19 mouse cellular contexts compared by ENCODE assay signal in the genomic region with DNA sequence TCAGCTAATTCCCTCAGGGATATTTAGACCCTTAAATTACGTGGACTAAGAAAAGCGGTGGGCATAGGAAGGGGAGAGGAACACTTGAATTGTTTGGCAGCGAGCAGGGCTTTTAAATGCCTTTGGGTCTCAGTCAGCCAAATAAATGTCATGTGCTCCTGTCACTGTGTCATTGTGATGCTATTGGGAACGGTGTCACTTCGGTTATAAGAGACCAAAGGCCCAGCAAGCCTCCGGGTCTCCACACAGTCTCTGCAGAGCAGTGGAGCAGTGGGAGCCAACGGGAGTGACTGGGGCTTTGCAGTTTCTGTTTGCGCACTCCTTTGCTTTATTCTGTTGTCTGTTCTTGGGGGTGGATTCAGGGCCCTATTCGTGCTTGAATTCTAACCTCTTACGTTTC. TPM values are rescaled to one million over a fixed set of nuclear protein-coding genes. Genes with fewer than 3 reads are reported as not detected.
DNase-seq lines count a peak whose midpoint lies in the region; ATAC-seq and TF ChIP-seq lines count a peak whose summit lies in the region.
"Had no signal": no experiment of that assay in that cellular context is flagged by ENCODE, and none has a peak within 500 bp of the region (broad histone marks: within the 10 kb centered on the region; RNA-seq: fewer than 3 reads in every experiment).

No protein-coding gene starts in this region.

- H3K36me3 ChIP-seq in heart, embryonic 16.5 days (ENCODE audit: control insufficient read depth, insufficient read depth), result peaks cover 3% of the 10 kb centered on the region; the same call in 1 of the 2 replicates
- no peaks in the 10 kb centered on the region for H3K36me3 ChIP-seq in lung, embryonic 15.5 days
- H3K36me3 ChIP-seq in lung, postnatal 0 days (ENCODE audit: insufficient read depth, low read length), result no peaks in the 10 kb centered on the region
- peaks cover 15% of the 10 kb centered on the region for H3K36me3 ChIP-seq in limb, embryonic 14.5 days (ENCODE audit: control insufficient read depth, insufficient read depth, low read length)
- H3K36me3 ChIP-seq: neural tube, embryonic 13.5 days had no signal

- 45% methylated on average over 10 of the region's 10 CpGs for WGBS in heart, embryonic 16.5 days
- WGBS in lung, embryonic 15.5 days, result 32% methylated on average over 10 of the region's 10 CpGs
- WGBS in lung, postnatal 0 days, result 35% methylated on average over 10 of the region's 10 CpGs
- 36% methylated on average over 10 of the region's 10 CpGs for WGBS in limb, embryonic 14.5 days

- 0 out of 2 replicates have a peak overlapping the region, but pooled peaks have one; percentile 1 for H3K9ac ChIP-seq in heart, embryonic 16.5 days (ENCODE audit: low read length)
- H3K9ac ChIP-seq in lung, embryonic 15.5 days, result no peak overlapping the region
- H3K9ac ChIP-seq in lung, postnatal 0 days (replicated peaks; ENCODE audit: low read depth), result no peak overlapping the region
- H3K9ac ChIP-seq in limb, embryonic 14.5 days (ENCODE audit: low read depth, low read length, severe bottlenecking), result no peak overlapping the region
- H3K9ac ChIP-seq: neural tube, embryonic 13.5 days had no signal

- no peak for TF ChIP-seq EP300 in lung, postnatal 0 days (IDR thresholded peaks at IDR 0.05)

- no peaks in the 10 kb centered on the region for H3K27me3 ChIP-seq in heart, embryonic 16.5 days (ENCODE audit: control insufficient read depth, insufficient read depth, low read length)
- H3K27me3 ChIP-seq in lung, embryonic 15.5 days, result no peaks in the 10 kb centered on the region
- no peaks in the 10 kb centered on the region for H3K27me3 ChIP-seq in lung, postnatal 0 days (replicated peaks; ENCODE audit: insufficient read depth, low read length)
- no peaks in the 10 kb centered on the region for H3K27me3 ChIP-seq in limb, embryonic 14.5 days (ENCODE audit: control insufficient read depth, insufficient read depth, low read length)
- H3K27me3 ChIP-seq: neural tube, embryonic 13.5 days had no signal

- no peaks in the 10 kb centered on the region; the same call in 1 of the 2 replicates for H3K9me3 ChIP-seq in heart, embryonic 16.5 days (replicated peaks; ENCODE audit: control insufficient read depth, low read length)
- H3K9me3 ChIP-seq in lung, embryonic 15.5 days, result no peaks in the 10 kb centered on the region
- no peaks in the 10 kb centered on the region for H3K9me3 ChIP-seq in lung, postnatal 0 days (ENCODE audit: low read length)
- no peaks in the 10 kb centered on the region for H3K9me3 ChIP-seq in limb, embryonic 14.5 days (ENCODE audit: control insufficient read depth, low read length)
- H3K9me3 ChIP-seq: hindbrain, embryonic 10.5 days; neural tube, embryonic 13.5 days had no signal

- 0 out of 2 replicates have a peak, but pooled peaks have one; percentile 49 for ATAC-seq in heart, embryonic 16.5 days (replicated peaks; ENCODE audit: extremely low read depth, insufficient read depth, low FRiP score)
- no peak for ATAC-seq in lung, embryonic 15.5 days (ENCODE audit: borderline replicate concordance, extremely low read depth, low FRiP score, low TSS enrichment)
- ATAC-seq in lung, postnatal 0 days, result no peak
- no peak for ATAC-seq in limb, embryonic 14.5 days (ENCODE audit: low FRiP score, low read depth)
- ATAC-seq: CD4-positive, CD25-positive, alpha-beta regulatory T cell, adult 4 months had no signal

- H3K4me1 ChIP-seq in heart, embryonic 16.5 days (ENCODE audit: control insufficient read depth, insufficient read depth, low read length), result peaks cover 22% of the 10 kb centered on the region
- H3K4me1 ChIP-seq in lung, embryonic 15.5 days, result peaks cover 29% of the 10 kb centered on the region
- no peaks in the 10 kb centered on the region for H3K4me1 ChIP-seq in lung, postnatal 0 days (ENCODE audit: insufficient read depth, low read depth, low read length)
- H3K4me1 ChIP-seq in embryonic fibroblast, embryonic 13.5 days (ENCODE audit: control insufficient read depth, insufficient read depth, low read length), result peaks cover 3% of the 10 kb centered on the region; the same call in 1 of the 2 replicates
- peaks cover 64% of the 10 kb centered on the region for H3K4me1 ChIP-seq in limb, embryonic 14.5 days (ENCODE audit: control insufficient read depth, insufficient read depth, low read length)
- H3K4me1 ChIP-seq: megakaryocyte, embryonic 14.5 days had no signal

- TF ChIP-seq CTCF in lung, postnatal 0 days (IDR thresholded peaks at IDR 0.05), result no peak
- no peak for TF ChIP-seq CTCF in embryonic fibroblast, embryonic 13.5 days (IDR thresholded peaks at IDR 0.05; ENCODE audit: borderline replicate concordance, insufficient read depth, low read length)

- H3K4me2 ChIP-seq in heart, embryonic 16.5 days (ENCODE audit: low read depth, low read length), result 0 out of 2 replicates have a peak overlapping the region, but pooled peaks have one; percentile 0
- H3K4me2 ChIP-seq in lung, embryonic 15.5 days, result no peak overlapping the region
- no peak overlapping the region for H3K4me2 ChIP-seq in lung, postnatal 0 days (replicated peaks; ENCODE audit: low read depth, low read length)
- no peak overlapping the region for H3K4me2 ChIP-seq in limb, embryonic 14.5 days (replicated peaks; ENCODE audit: low read depth, low read length, severe bottlenecking)
- H3K4me2 ChIP-seq: neural tube, embryonic 13.5 days had no signal

- H3K4me3 ChIP-seq in heart, embryonic 16.5 days (ENCODE audit: low read length), result no peak overlapping the region
- no peak overlapping the region for H3K4me3 ChIP-seq in lung, embryonic 15.5 days
- H3K4me3 ChIP-seq in lung, postnatal 0 days (ENCODE audit: low read depth, low read length), result no peak overlapping the region
- H3K4me3 ChIP-seq in embryonic fibroblast, embryonic 13.5 days (ENCODE audit: insufficient read depth, low read length), result no peak overlapping the region
- no peak overlapping the region for H3K4me3 ChIP-seq in limb, embryonic 14.5 days (replicated peaks; ENCODE audit: low read length)
- H3K4me3 ChIP-seq: hindbrain, embryonic 10.5 days; megakaryocyte, embryonic 14.5 days; neural tube, embryonic 13.5 days had no signal

- no peak for DNase-seq in heart, adult 18-20 months
- no peak for DNase-seq in lung, postnatal 0 days (ENCODE audit: low spot score)
- DNase-seq in limb, embryonic 14.5 days (ENCODE audit: low spot score), result no peak
- DNase-seq in gastrocnemius, postnatal 4 days (ENCODE audit: low spot score in 2 of 2), result no peak
- DNase-seq: adrenal gland, postnatal 10 days; cerebellum, adult 8-10 months; kidney, adult 18-20 months; left cerebral cortex, postnatal 4 days; lung, adult 18-20 months; right cerebral cortex, postnatal 25 days; thymus, postnatal 36 days had no signal

- TF ChIP-seq POLR2A in embryonic fibroblast, embryonic 13.5 days (IDR thresholded peaks at IDR 0.05; ENCODE audit: low read depth, low read length), result no peak
- TF ChIP-seq POLR2A in limb, embryonic 14.5 days (IDR thresholded peaks at IDR 0.05; ENCODE audit: borderline replicate concordance, extremely low read depth, insufficient read depth, insufficient read length), result no peak

- peak overlapping the region; percentile 20 for H3K27ac ChIP-seq in heart, embryonic 16.5 days (ENCODE audit: low read length)
- H3K27ac ChIP-seq in lung, embryonic 15.5 days, result 0 out of 2 replicates have a peak overlapping the region, but pooled peaks have one; percentile 16
- no peak overlapping the region for H3K27ac ChIP-seq in lung, postnatal 0 days (ENCODE audit: low read length)
- H3K27ac ChIP-seq in embryonic fibroblast, embryonic 13.5 days (ENCODE audit: insufficient read depth, low read length), result peak overlapping the region; percentile 85
- H3K27ac ChIP-seq in limb, embryonic 14.5 days (replicated peaks; ENCODE audit: low read depth, low read length), result 0 out of 2 replicates have a peak overlapping the region, but pooled peaks have one; percentile 26
- H3K27ac ChIP-seq: neural tube, embryonic 13.5 days had no signal

RNA-seq across cellular contexts. Expression of a gene that starts 39.7 kb away (rescaled TPM):
- 10.8 and 13.9 TPM in 2 replicates for polyA plus RNA-seq in heart, embryonic 16.5 days (2015; fragmentation: Nextera tagmentation; extraction: Ambion mirVana)
- total RNA-seq in heart, adult 18-20 months (2021), result 1 to 10 TPM in 1 of 2 experiments, under 1 TPM in 1; 0.92 to 1.5 TPM
- 9.7 and 12.5 TPM in 2 replicates for polyA plus RNA-seq in lung, embryonic 15.5 days (2015; fragmentation: Nextera tagmentation; extraction: Ambion mirVana)
- polyA plus RNA-seq in lung, postnatal 0 days (2015; fragmentation: Nextera tagmentation; extraction: Ambion mirVana), result 2.9 and 4.3 TPM in 2 replicates
- polyA plus RNA-seq in embryonic fibroblast, embryonic 13.5 days (2011; ENCODE audit: insufficient read length, low read depth, missing spikeins), result 130 and 154 TPM in 2 replicates
- polyA plus RNA-seq in limb, embryonic 14.5 days (2012; rRNA removed), result 176 and 268 TPM in 2 replicates
- 93.1 and 112 TPM in 2 replicates for polyA plus RNA-seq in limb, embryonic 14.5 days (2014; fragmentation: Nextera tagmentation; extraction: Ambion mirVana)
- 10 to 100 TPM; 12.3 to 13.3 TPM for total RNA-seq in gastrocnemius, postnatal 4 days (2021)
- total RNA-seq: MEL had no signal
- polyA plus RNA-seq: CD4-positive, CD25-positive, alpha-beta regulatory T cell, adult 4 months had no signal

RNA-seq across cellular contexts. Expression of a gene that starts 44.3 kb away (rescaled TPM):
- polyA plus RNA-seq in heart, embryonic 16.5 days (2015; fragmentation: Nextera tagmentation; extraction: Ambion mirVana), result 20.1 and 22.5 TPM in 2 replicates
- total RNA-seq in heart, adult 18-20 months (2021), result 1 to 10 TPM; 6.6 to 7.4 TPM
- polyA plus RNA-seq in lung, embryonic 15.5 days (2015; fragmentation: Nextera tagmentation; extraction: Ambion mirVana), result 31.8 and 34.0 TPM in 2 replicates
- 24.9 and 26.1 TPM in 2 replicates for polyA plus RNA-seq in lung, postnatal 0 days (2015; fragmentation: Nextera tagmentation; extraction: Ambion mirVana)
- 20.2 and 26.0 TPM in 2 replicates for polyA plus RNA-seq in embryonic fibroblast, embryonic 13.5 days (2011; ENCODE audit: insufficient read length, low read depth, missing spikeins)
- 36.8 and 48.7 TPM in 2 replicates for polyA plus RNA-seq in limb, embryonic 14.5 days (2012; rRNA removed)
- 29.5 and 31.8 TPM in 2 replicates for polyA plus RNA-seq in limb, embryonic 14.5 days (2014; fragmentation: Nextera tagmentation; extraction: Ambion mirVana)
- 10 to 100 TPM; 13.4 to 18.9 TPM for total RNA-seq in gastrocnemius, postnatal 4 days (2021)

RNA-seq across cellular contexts. Expression of a gene that starts 55.2 kb away (rescaled TPM):
- 1.8 and 2.8 TPM in 2 replicates for polyA plus RNA-seq in heart, embryonic 16.5 days (2015; fragmentation: Nextera tagmentation; extraction: Ambion mirVana)
- 1 to 10 TPM; 1.5 to 2.6 TPM for total RNA-seq in heart, adult 18-20 months (2021)
- polyA plus RNA-seq in lung, embryonic 15.5 days (2015; fragmentation: Nextera tagmentation; extraction: Ambion mirVana), result 19.3 and 24.1 TPM in 2 replicates
- polyA plus RNA-seq in lung, postnatal 0 days (2015; fragmentation: Nextera tagmentation; extraction: Ambion mirVana), result 20.0 and 29.8 TPM in 2 replicates
- polyA plus RNA-seq in embryonic fibroblast, embryonic 13.5 days (2011; ENCODE audit: insufficient read length, low read depth, missing spikeins), result 37.2 and 41.3 TPM in 2 replicates
- 16.4 and 22.7 TPM in 2 replicates for polyA plus RNA-seq in limb, embryonic 14.5 days (2012; rRNA removed)
- polyA plus RNA-seq in limb, embryonic 14.5 days (2014; fragmentation: Nextera tagmentation; extraction: Ambion mirVana), result 17.8 and 20.5 TPM in 2 replicates
- total RNA-seq in gastrocnemius, postnatal 4 days (2021), result 10 to 100 TPM in 1 of 2 experiments, 1 to 10 TPM in 1; 8.8 to 12.1 TPM
- total RNA-seq: MEL had no signal
- polyA plus RNA-seq: CD4-positive, CD25-positive, alpha-beta regulatory T cell, adult 4 months had no signal
